Mouse (Mus musculus): ENCODE data around the gene Gm884. TPM values are rescaled to one million over a fixed set of nuclear protein-coding genes. Genes with fewer than 3 reads are reported as not detected.
"Not testable (repeated sequence)": the region's sequence is repeated elsewhere in the genome, so short reads cannot be mapped to it uniquely, and the experiment has no call there.

The Gm884 gene
- polyA plus RNA-seq, 1 experiment, result not detected

DNA sequence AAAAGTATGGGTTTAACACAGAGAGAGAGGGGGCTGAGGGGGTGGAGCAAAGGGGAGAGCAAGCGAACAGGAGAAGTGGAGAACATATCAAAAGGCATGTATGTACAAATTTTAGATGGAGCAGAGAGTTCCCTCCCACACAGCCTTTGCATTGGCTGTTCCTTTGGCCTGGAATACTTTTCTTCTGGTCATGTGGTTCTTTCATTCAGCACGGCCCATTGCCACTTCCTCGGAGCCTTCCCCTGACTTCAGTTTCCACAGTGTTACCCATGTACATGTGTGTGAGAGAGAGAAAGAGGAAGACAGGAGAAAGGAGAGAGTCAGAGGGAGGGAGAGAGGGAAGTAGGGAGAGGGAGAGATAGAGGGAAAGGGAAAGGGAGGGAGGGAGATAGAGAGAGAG, 14.5 kb upstream of the Gm884 start:
- no peak for DNase-seq (ENCODE audit: low spot score)

DNA sequence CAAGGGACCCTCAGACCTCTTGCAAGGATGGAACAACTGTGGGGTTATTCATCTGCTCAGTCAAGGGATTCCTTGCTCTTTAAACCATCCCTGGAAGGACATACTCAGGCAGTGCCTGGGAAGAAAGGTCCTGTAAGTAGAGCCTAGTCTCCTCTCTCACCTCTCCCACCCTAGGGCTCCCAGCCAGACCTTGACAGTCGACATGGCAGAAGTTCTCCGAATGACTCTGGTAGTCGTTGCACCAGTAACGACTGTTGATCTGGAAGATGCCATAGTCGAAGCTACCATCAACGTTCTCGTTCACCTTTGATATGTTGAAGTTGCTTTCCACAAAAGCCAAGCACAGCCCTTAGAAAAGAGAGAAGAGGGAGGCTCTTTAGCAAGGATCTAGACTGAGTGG, 13.9 kb upstream of the Gm884 start:
- no peak for DNase-seq (ENCODE audit: low spot score)

DNA sequence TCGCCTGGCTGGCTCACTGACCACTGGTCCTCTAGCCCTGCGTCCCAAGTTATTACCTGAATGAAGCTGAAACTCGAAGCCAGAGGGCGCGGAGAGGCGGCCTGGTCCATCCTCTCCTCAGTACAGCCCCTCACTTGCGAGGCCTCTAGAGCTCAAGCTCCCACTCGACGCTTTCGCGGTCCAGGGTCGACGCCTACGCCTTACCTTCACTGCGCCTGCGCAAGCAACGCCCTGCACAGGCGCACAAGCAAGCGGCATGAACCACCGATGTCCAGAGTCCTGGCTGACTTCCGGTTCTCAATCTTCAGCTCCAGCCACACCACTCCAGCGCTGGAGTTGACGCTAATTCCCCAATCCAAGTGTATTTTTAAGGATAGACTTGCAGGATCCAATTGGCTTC, 6.5 kb upstream of the Gm884 start:
- DNase-seq (ENCODE audit: low spot score), result no peak

- no peak for DNase-seq (ENCODE audit: low spot score)
These were observed 10.2 kb downstream of the Gm884 start for GRCm38 (mm10) chr11:103610772-103611171.

- DNase-seq (ENCODE audit: low spot score), result no peak
These were observed 14.3 kb downstream of the Gm884 start for GRCm38 (mm10) chr11:103606611-103607010.

GRCm38 (mm10) chr11:103578339-103578738, 42.6 kb downstream of the Gm884 start:
- no peak for DNase-seq (ENCODE audit: low spot score)

DNA sequence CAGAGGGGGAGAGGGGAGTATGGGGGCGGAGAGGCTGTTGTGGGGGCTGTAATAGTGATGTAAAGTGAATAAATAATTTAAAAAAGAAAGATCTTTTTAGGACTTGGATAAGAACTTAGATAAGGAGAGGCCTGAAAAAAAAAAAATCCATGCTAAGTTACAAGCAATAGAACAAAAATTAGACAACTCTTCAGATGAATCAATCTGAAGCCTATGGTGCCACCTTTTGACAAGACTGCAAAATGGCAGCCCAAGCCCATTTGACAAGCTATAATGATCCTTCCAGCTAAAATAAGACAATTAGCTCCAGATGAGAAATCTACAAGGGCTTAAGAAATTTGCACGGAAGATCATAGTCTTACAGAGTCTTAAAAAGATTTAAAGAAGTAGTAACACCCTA, 64.9 kb downstream of the Gm884 start:
- no peak for DNase-seq (ENCODE audit: low spot score)

GRCm38 (mm10) chr11:103534973-103535372, 86.0 kb downstream of the Gm884 start:
- DNase-seq (ENCODE audit: low spot score), result not testable (repeated sequence)

GRCm38 (mm10) chr11:103512111-103512510, 108.8 kb downstream of the Gm884 start:
- DNase-seq (ENCODE audit: low spot score), result no peak

GRCm38 (mm10) chr11:103504497-103504896, 116.4 kb downstream of the Gm884 start, which contains the start of gene Lrrc37a:
Gene Lrrc37a (minus strand): TSS chr11:103504597.
- no peak for DNase-seq (ENCODE audit: low spot score)

Other genes starting within 250 kb of the Gm884 start
- 15.7 and 16.6 TPM in 2 replicates for gene Plekhm1, start 208.5 kb downstream of the Gm884 start, polyA plus RNA-seq (2012; rRNA removed)
- gene Lrrc37a, start 116.5 kb downstream of the Gm884 start, polyA plus RNA-seq (2012; rRNA removed), result not detected in 2 replicates
- not detected in 2 replicates for gene Lyzl6, start 17.8 kb upstream of the Gm884 start, polyA plus RNA-seq (2012; rRNA removed)
- 0.15 TPM in 1 of 2 replicates, not detected in the other for gene Rprml, start 28.4 kb upstream of the Gm884 start, polyA plus RNA-seq (2012; rRNA removed)
- 62.0 and 76.2 TPM in 2 replicates for gene Gosr2, start 76.8 kb upstream of the Gm884 start, polyA plus RNA-seq (2012; rRNA removed)
- 0.07 and 0.08 TPM in 2 replicates for gene Wnt9b, start 128.7 kb upstream of the Gm884 start, polyA plus RNA-seq (2012; rRNA removed)
- gene Wnt3, start 153.0 kb upstream of the Gm884 start, polyA plus RNA-seq (2012; rRNA removed), result not detected in 2 replicates